Mouse (Mus musculus) heart, embryonic 14.5 days (tissue): ENCODE measurements at regions not wholly inside any gene's neighbourhood (a gene's known extent, or its start where the extent isn't known, plus 50 kb on each side); places are given as distances from the start of the nearest gene placed in this dataset.

Source experiments
- ATAC-seq: fragments of 200-750 bp; cut with Nextera tagmentation; 2 replicates; pipeline ENCODE4 v1.8.0; 2017; ENCODE audit warnings: low read depth, moderate TSS enrichment; ENCODE audit not compliant: insufficient number of reproducible peaks, insufficient read depth, low FRiP score
- H3K27ac ChIP-seq, 2 experiments: fragments of 200-500 bp in 1 of 2; fragments of 300-500 bp in 1 of 2; sonication (generic) in 1 of 2; replicated peaks in 1 of 2; 2 replicates each; pipeline ENCODE4 v1.5.1; 2012 to 2014; ENCODE audit warnings: low read depth in 2 of 2, low read length in 2 of 2, control low read depth in 1 of 2, mild to moderate bottlenecking in 1 of 2, mixed read lengths in 1 of 2; ENCODE audit not compliant: control insufficient read depth in 1 of 2, insufficient read depth in 1 of 2
- H3K27me3 ChIP-seq: fragments of 300-500 bp; sonication (generic); 2 replicates; pipeline ENCODE4 v1.6.1; 2014; ENCODE audit warnings: mild to moderate bottlenecking, low read length, control low read depth; ENCODE audit not compliant: control insufficient read depth, insufficient read depth
- H3K36me3 ChIP-seq: fragments of 300-500 bp; sonication (generic); 2 replicates; pipeline ENCODE4 v1.6.1; 2014; ENCODE audit warnings: mild to moderate bottlenecking, control low read depth, low read length, mixed read lengths; ENCODE audit not compliant: control insufficient read depth, insufficient read depth
- H3K4me1 ChIP-seq, 2 experiments: fragments of 200-500 bp in 1 of 2; fragments of 300-500 bp in 1 of 2; sonication (generic) in 1 of 2; 2 replicates each; pipeline ENCODE4 v1.6.1; 2012 to 2014; ENCODE audit warnings: low read length in 2 of 2, control low read depth in 1 of 2, mixed read lengths in 1 of 2; ENCODE audit not compliant: control insufficient read depth in 2 of 2, insufficient read depth in 2 of 2
- H3K4me2 ChIP-seq: fragments of 300-500 bp; sonication (generic); 2 replicates; pipeline ENCODE4 v1.6.1; 2014; ENCODE audit warnings: mild to moderate bottlenecking, low read length
- H3K4me3 ChIP-seq, 2 experiments: fragments of 200-500 bp in 1 of 2; fragments of 300-500 bp in 1 of 2; sonication (generic) in 1 of 2; 2 replicates each; pipeline ENCODE4 v1.5.1; 2012 to 2014; ENCODE audit warnings: low read length in 2 of 2, mild to moderate bottlenecking in 2 of 2, control low read depth in 1 of 2, low read depth in 1 of 2, moderate library complexity in 1 of 2; ENCODE audit not compliant: control insufficient read depth in 1 of 2, insufficient read depth in 1 of 2
- H3K9ac ChIP-seq: fragments of 300-500 bp; sonication (generic); 2 replicates; pipeline ENCODE4 v1.6.1; 2014; ENCODE audit warnings: mild to moderate bottlenecking, low read length
- H3K9me3 ChIP-seq: fragments of 300-500 bp; sonication (generic); 2 replicates; pipeline ENCODE4 v1.6.1; 2016; ENCODE audit warnings: low read length, control low read depth; ENCODE audit not compliant: control insufficient read depth
- WGBS: fragments of 180-500 bp; shearing (Covaris S2); extraction: QIAGEN DNeasy Blood & Tissue Kit; methylation state at CpG from one replicate; pipeline ENCODE4 v1.1.7; 2014; 5-methylcytosine and 5-hydroxymethylcytosine counted together

DNA sequence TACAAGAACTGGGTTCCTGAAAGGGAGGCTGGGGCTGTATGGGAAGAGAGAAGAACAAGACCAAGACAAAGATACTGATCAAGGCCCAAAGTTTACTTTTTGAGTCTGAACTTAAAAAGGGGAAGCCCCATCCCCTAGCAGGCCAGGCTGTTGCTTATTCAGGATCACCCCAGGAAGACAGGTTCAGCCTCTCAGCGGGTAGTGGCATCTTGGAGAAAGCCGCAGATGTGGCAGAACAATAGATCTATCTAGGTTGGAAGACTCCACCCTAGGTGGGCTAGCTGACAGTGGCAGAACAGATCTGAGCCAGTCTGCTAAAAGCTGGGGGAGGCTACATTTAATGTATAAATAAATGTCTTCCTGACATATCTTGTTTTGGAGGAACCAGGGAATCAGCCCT lies 450.8 kb downstream of the Bckdhb start:
- Histone ChIP-seq H3K9ac (no peak overlapping the region), H3K4me2 (no peak overlapping the region), H3K27me3 (no peaks in the 10 kb centered on the region), H3K9me3 (no peaks in the 10 kb centered on the region), H3K27ac (no peak overlapping the region), H3K36me3 (no peaks in the 10 kb centered on the region), H3K4me1 (no peaks in the 10 kb centered on the region), H3K4me3 (no peak overlapping the region)
- 70% methylated on average over 2 of the region's 2 CpGs for WGBS
- ATAC-seq: no peak

- H3K4me1 ChIP-seq: no peaks in the 10 kb centered on the region
- H3K9ac ChIP-seq: no peak overlapping the region
- no peaks in the 10 kb centered on the region for H3K36me3 ChIP-seq
- no peak overlapping the region for H3K27ac ChIP-seq
- H3K27me3 ChIP-seq: no peaks in the 10 kb centered on the region
- 91% methylated on average over 6 of the region's 6 CpGs for WGBS
- H3K9me3 ChIP-seq: no peaks in the 10 kb centered on the region
- no peak for ATAC-seq
- no peak overlapping the region for H3K4me2 ChIP-seq
- no peak overlapping the region for H3K4me3 ChIP-seq
Observed at GRCm38 (mm10) chr9:84376621-84377020, 451.7 kb downstream of the Bckdhb start.

GRCm38 (mm10) chr9:84381942-84382341 lies 457.0 kb downstream of the Bckdhb start:
- ATAC-seq: no peak
- Histone ChIP-seq H3K4me3 (no peak overlapping the region), H3K9me3 (no peaks in the 10 kb centered on the region), H3K27ac (no peak overlapping the region), H3K36me3 (no peaks in the 10 kb centered on the region), H3K4me1 (no peaks in the 10 kb centered on the region), H3K27me3 (no peaks in the 10 kb centered on the region), H3K9ac (no peak overlapping the region), H3K4me2 (no peak overlapping the region)

- no peak overlapping the region for H3K4me3 ChIP-seq
- 84% methylated on average over 3 of the region's 3 CpGs for WGBS
Observed at GRCm38 (mm10) chr9:84389831-84390230, 464.9 kb downstream of the Bckdhb start.

GRCm38 (mm10) chr9:84394536-84395314 lies 469.8 kb downstream of the Bckdhb start:
- Histone ChIP-seq H3K4me3 (no peak overlapping the region), H3K4me2 (no peak overlapping the region), H3K9ac (no peak overlapping the region), H3K36me3 (no peaks in the 10 kb centered on the region), H3K27ac (no peak overlapping the region), H3K4me1 (no peaks in the 10 kb centered on the region), H3K27me3 (no peaks in the 10 kb centered on the region), H3K9me3 (no peaks in the 10 kb centered on the region)
- WGBS: 68% methylated on average over 3 of the region's 3 CpGs
- no peak for ATAC-seq

More at GRCm38 (mm10) chr9:84389831-84390230, 464.9 kb downstream of the Bckdhb start:
- Histone ChIP-seq H3K27ac (no peak overlapping the region), H3K4me2 (no peak overlapping the region), H3K9ac (no peak overlapping the region), H3K9me3 (no peaks in the 10 kb centered on the region), H3K36me3 (no peaks in the 10 kb centered on the region), H3K27me3 (no peaks in the 10 kb centered on the region), H3K4me1 (no peaks in the 10 kb centered on the region)
- no peak for ATAC-seq

- no peak overlapping the region for H3K9ac ChIP-seq
- H3K36me3 ChIP-seq: no peaks in the 10 kb centered on the region
- 74% methylated on average over 3 of the region's 3 CpGs for WGBS
- H3K27me3 ChIP-seq: no peaks in the 10 kb centered on the region
- H3K4me2 ChIP-seq: no peak overlapping the region
- ATAC-seq: no peak
- H3K27ac ChIP-seq: no peak overlapping the region
- no peaks in the 10 kb centered on the region for H3K9me3 ChIP-seq
- no peaks in the 10 kb centered on the region for H3K4me1 ChIP-seq
- H3K4me3 ChIP-seq: no peak overlapping the region
Observed at GRCm38 (mm10) chr9:84399481-84399880, 474.5 kb downstream of the Bckdhb start.

DNA sequence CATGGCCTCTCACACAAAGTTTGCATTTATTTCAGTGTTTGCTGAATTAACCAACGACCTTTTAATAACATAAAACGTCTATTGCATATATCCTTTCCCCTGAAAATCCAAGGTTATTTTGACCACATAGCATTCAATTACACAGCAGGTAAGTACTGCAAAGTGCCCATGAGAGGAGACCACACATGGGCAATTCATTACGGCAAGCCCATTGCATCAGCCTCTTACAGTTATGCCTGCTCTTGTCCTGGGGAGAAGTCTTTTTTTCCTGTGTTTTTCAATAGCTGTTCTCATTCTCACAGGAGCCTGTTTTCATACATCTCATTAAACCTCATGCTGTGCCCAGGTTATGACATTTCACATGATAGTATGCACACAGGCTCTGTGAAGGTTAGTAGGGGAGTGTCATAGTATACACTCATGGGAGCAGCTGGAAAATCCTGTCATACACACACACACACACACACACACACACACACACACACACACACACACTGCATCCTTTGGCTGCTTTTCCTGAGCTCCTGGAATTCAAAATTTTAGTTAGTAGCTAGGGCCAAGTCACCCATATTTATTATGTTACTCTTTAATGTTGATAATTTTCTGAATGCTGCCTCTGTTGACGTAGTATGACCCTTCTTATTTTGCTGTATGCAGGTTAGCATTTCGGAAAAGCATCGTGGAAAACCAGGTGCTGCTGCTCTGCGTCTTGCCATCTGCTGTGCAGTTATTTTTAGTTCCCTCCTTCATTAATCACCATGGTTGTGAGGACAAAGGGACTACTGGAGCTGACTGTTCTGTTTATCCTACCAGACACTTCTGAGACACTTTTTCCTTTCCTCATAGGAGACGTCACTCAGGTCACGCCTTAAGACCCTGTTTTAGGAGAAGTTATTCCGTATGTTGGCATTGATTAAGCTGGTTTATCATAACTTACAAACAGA lies 483.6 kb downstream of the Bckdhb start:
- 34% methylated on average over 10 of the region's 10 CpGs for WGBS
- peaks cover 0 to 3% of the 10 kb centered on the region in 2 experiments; a peak in 1 of 4 replicates for H3K4me1 ChIP-seq
- peak overlapping the region; percentile 16; the same call in 1 of the 2 replicates for H3K9ac ChIP-seq
- ATAC-seq: no peak
- no peaks in the 10 kb centered on the region for H3K9me3 ChIP-seq
- H3K27ac ChIP-seq: 0 out of 4 replicates have a peak overlapping the region, but pooled peaks of 1 of the 2 experiments have one; percentile 24
- no peak overlapping the region for H3K4me3 ChIP-seq
- H3K4me2 ChIP-seq: peak overlapping the region; percentile 23; the same call in 1 of the 2 replicates
- no peaks in the 10 kb centered on the region for H3K27me3 ChIP-seq
- H3K36me3 ChIP-seq: no peaks in the 10 kb centered on the region
